Mouse (Mus musculus): ENCODE results near the gene Klhl29.

- TF ChIP-seq CTCF (IDR thresholded peaks at IDR 0.05; ENCODE audit: low read depth) (no peak), EP300 (optimal IDR thresholded peaks at IDR 0.05) (no peak)
Measured at GRCm38 (mm10) chr12:5192380-5192718, 183.1 kb downstream of the Klhl29 start.
